8 mouse cellular contexts compared by ENCODE assay signal in genomic region chr17:26662978-26663683, GRCm38 (mm10). TPM values are rescaled to one million over a fixed set of nuclear protein-coding genes. Genes with fewer than 3 reads are reported as not detected.
A peak's percentile ranks its signal among the peaks of the same experiment; 100 is the strongest.
DNase-seq lines count a peak whose midpoint lies in the region; ATAC-seq and TF ChIP-seq lines count a peak whose summit lies in the region.

Gene Atp6v0e (plus strand): TSS chr17:26663231.

- no peaks in the 10 kb centered on the region for H3K36me3 ChIP-seq in embryonic facial prominence, embryonic 13.5 days
- no peaks in the 10 kb centered on the region for H3K36me3 ChIP-seq in heart, adult 2 months (ENCODE audit: control insufficient read depth, insufficient read depth, low read length)
- no peaks in the 10 kb centered on the region for H3K36me3 ChIP-seq in limb, embryonic 13.5 days
- H3K36me3 ChIP-seq in midbrain, embryonic 16.5 days (ENCODE audit: control insufficient read depth, insufficient read depth, low read length), result no peaks in the 10 kb centered on the region; the same call in 1 of the 2 replicates

- peaks cover 9% of the 10 kb centered on the region for H3K4me1 ChIP-seq in embryonic facial prominence, embryonic 13.5 days
- peaks cover 5% of the 10 kb centered on the region for H3K4me1 ChIP-seq in heart, adult 2 months (ENCODE audit: control insufficient read depth, insufficient read depth, low read length)
- H3K4me1 ChIP-seq in limb, embryonic 13.5 days, result peaks cover 11% of the 10 kb centered on the region
- H3K4me1 ChIP-seq in midbrain, embryonic 16.5 days (ENCODE audit: control insufficient read depth, insufficient read depth, low read length), result peaks cover 6% of the 10 kb centered on the region

- H3K27ac ChIP-seq in embryonic facial prominence, embryonic 13.5 days, result peak within 1 kb of the TSS; percentile 40
- peak within 1 kb of the TSS; percentile 42 for H3K27ac ChIP-seq in heart, adult 2 months
- no peak within 1 kb of the TSS for H3K27ac ChIP-seq in limb, embryonic 13.5 days
- H3K27ac ChIP-seq in midbrain, embryonic 16.5 days (ENCODE audit: low read length), result peak within 1 kb of the TSS; percentile 59

- H3K9me3 ChIP-seq in embryonic facial prominence, embryonic 13.5 days, result no peaks in the 10 kb centered on the region
- H3K9me3 ChIP-seq in limb, embryonic 13.5 days, result no peaks in the 10 kb centered on the region
- H3K9me3 ChIP-seq in midbrain, embryonic 16.5 days (replicated peaks; ENCODE audit: control insufficient read depth, low read length, poor library complexity, severe bottlenecking), result no peaks in the 10 kb centered on the region

- intact Hi-C loops in heart, adult 2 months (cut with DNase I), result loop anchor here (1.0 to 5.0 kb wide), 3 partner anchors 12 to 224 kb away; no protein-coding TSS in a partner anchor

- DNase-seq in 3134 (ENCODE audit: extremely low read depth, insufficient read length, low spot score), result peak; percentile 82
- DNase-seq in adrenal gland, postnatal 36 days, result peak; percentile 97 to 98
- peak; percentile 92 for DNase-seq in heart, adult 2 months
- DNase-seq in kidney, adult 8-10 months, result peak; percentile 92 to 94
- peak; percentile 86 to 98 for DNase-seq in spleen, postnatal 10 days (ENCODE audit: low spot score in 2 of 2)

- peak; percentile 95 for TF ChIP-seq POLR2A in heart, adult 2 months (IDR thresholded peaks at IDR 0.05; ENCODE audit: insufficient read depth, low read depth, low read length)

- peak within 1 kb of the TSS; percentile 80 for H3K9ac ChIP-seq in embryonic facial prominence, embryonic 13.5 days
- H3K9ac ChIP-seq in heart, adult 2 months (ENCODE audit: low read depth, low read length), result peak within 1 kb of the TSS; percentile 51
- H3K9ac ChIP-seq in limb, embryonic 13.5 days, result peak within 1 kb of the TSS; percentile 72
- peak within 1 kb of the TSS; percentile 74 for H3K9ac ChIP-seq in midbrain, embryonic 16.5 days (ENCODE audit: low read depth, low read length)

- peak; percentile 88 for TF ChIP-seq EP300 in heart, adult 2 months (IDR thresholded peaks at IDR 0.05; ENCODE audit: insufficient read depth, low read depth, low read length)

- no peaks in the 10 kb centered on the region for H3K27me3 ChIP-seq in embryonic facial prominence, embryonic 13.5 days
- H3K27me3 ChIP-seq in heart, adult 2 months (ENCODE audit: control insufficient read depth, insufficient read depth, low read length), result no peaks in the 10 kb centered on the region
- H3K27me3 ChIP-seq in limb, embryonic 13.5 days, result 0 out of 2 replicates have a peak, but pooled peaks cover 3% of the 10 kb centered on the region
- H3K27me3 ChIP-seq in midbrain, embryonic 16.5 days (ENCODE audit: control insufficient read depth, insufficient read depth, low read depth, low read length), result no peaks in the 10 kb centered on the region

- peak within 1 kb of the TSS; percentile 70 for H3K4me3 ChIP-seq in embryonic facial prominence, embryonic 13.5 days
- H3K4me3 ChIP-seq in heart, adult 2 months, result peak within 1 kb of the TSS; percentile 70
- H3K4me3 ChIP-seq in limb, embryonic 13.5 days, result peak within 1 kb of the TSS; percentile 64
- H3K4me3 ChIP-seq in midbrain, embryonic 16.5 days (ENCODE audit: low read depth, low read length), result peak within 1 kb of the TSS; percentile 63

- 2% methylated on average over 28 of the region's 28 CpGs for WGBS in embryonic facial prominence, embryonic 13.5 days
- WGBS in heart, adult 2 months, result 3% methylated on average over 28 of the region's 28 CpGs
- WGBS in limb, embryonic 13.5 days, result 1% methylated on average over 28 of the region's 28 CpGs
- WGBS in midbrain, embryonic 16.5 days, result 2% methylated on average over 28 of the region's 28 CpGs

- peak; percentile 72 for ATAC-seq in embryonic facial prominence, embryonic 13.5 days (ENCODE audit: insufficient number of reproducible peaks, insufficient read depth, low FRiP score, low TSS enrichment, low read depth)
- ATAC-seq in limb, embryonic 13.5 days (ENCODE audit: low FRiP score, low read depth), result peak; percentile 85; the same call in 1 of the 2 replicates
- peak; percentile 90 for ATAC-seq in midbrain, embryonic 16.5 days

- H3K4me2 ChIP-seq in embryonic facial prominence, embryonic 13.5 days, result peak within 1 kb of the TSS; percentile 92
- H3K4me2 ChIP-seq in limb, embryonic 13.5 days (replicated peaks), result peak within 1 kb of the TSS; percentile 86
- H3K4me2 ChIP-seq in midbrain, embryonic 16.5 days (ENCODE audit: low read length), result peak within 1 kb of the TSS; percentile 87

- H3K79me2 ChIP-seq in heart, adult 2 months (replicated peaks; ENCODE audit: control insufficient read depth, insufficient read depth, low read length), result no peaks in the 10 kb centered on the region

- peak; percentile 96 for TF ChIP-seq CTCF in heart, adult 2 months (IDR thresholded peaks at IDR 0.05)

RNA-seq across cellular contexts. Expression of gene Atp6v0e, which starts in this region (rescaled TPM):
- total RNA-seq in adrenal gland, postnatal 36 days (2021), result 100 to 1,000 TPM; 193 to 224 TPM
- polyA plus RNA-seq in embryonic facial prominence, embryonic 13.5 days (2015; fragmentation: Nextera tagmentation; extraction: Ambion mirVana), result 180 and 202 TPM in 2 replicates
- 10 to 100 TPM; 60.9 to 67.2 TPM for total RNA-seq in heart, adult 2 months (2021)
- polyA plus RNA-seq in heart, adult 2 months (2012; rRNA removed), result 143 and 187 TPM in 2 replicates
- polyA plus RNA-seq in limb, embryonic 13.5 days (2015; fragmentation: Nextera tagmentation; extraction: Ambion mirVana), result 161 and 174 TPM in 2 replicates
- 77.2 and 83.0 TPM in 2 replicates for polyA plus RNA-seq in midbrain, embryonic 16.5 days (2015; fragmentation: Nextera tagmentation; extraction: Ambion mirVana)
